Mouse (Mus musculus): ENCODE measurements at regions not wholly inside any gene's neighbourhood (a gene's known extent, or its start where the extent isn't known, plus 50 kb on each side); places are given as distances from the start of the nearest gene placed in this dataset.

DNA sequence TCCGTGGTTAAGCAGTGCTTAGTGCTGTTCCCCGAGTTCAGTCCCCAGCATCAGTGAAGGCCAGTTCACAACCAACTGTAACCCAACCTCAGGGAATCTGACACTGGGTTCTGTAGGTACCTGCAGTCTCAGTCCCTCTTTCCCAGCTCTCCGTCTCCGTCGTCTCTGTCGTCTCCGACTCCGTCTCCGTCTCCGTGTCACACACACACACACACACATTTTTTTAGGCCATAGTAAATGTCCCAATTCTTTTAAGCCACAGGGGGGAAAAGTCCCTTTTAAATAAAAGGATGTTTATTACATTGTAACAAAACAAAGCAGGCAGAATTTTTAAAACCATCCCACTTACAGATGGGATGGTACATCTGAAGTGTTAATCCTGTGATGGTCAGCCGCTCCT is 145.3 kb downstream of the Nufip1 start:
- WGBS (ENCODE audit: insufficient replicate concordance), result 78% methylated on average over 11 of the region's 11 CpGs
- ATAC-seq (ENCODE audit: insufficient read depth) (no peak), DNase-seq (ENCODE audit: low read depth in 3 of 3, low spot score in 3 of 3) (no peak)
- H3K36me3 ChIP-seq (replicated peaks; ENCODE audit: control insufficient read depth, insufficient read depth, low read depth), result no peaks in the 10 kb centered on the region
- no peaks in the 10 kb centered on the region for H3K4me1 ChIP-seq (replicated peaks; ENCODE audit: control insufficient read depth in 2 of 2, insufficient read depth in 2 of 2, low read length in 1 of 2)
- no peak overlapping the region for H3K4me2 ChIP-seq (ENCODE audit: low read depth)
- no peak overlapping the region for H3K4me3 ChIP-seq (ENCODE audit: insufficient read depth in 1 of 2, low read depth in 2 of 2, low read length in 2 of 2)
- no peak overlapping the region for H3K27ac ChIP-seq
- no peak for TF ChIP-seq CTCF (IDR thresholded peaks at IDR 0.05; ENCODE audit: low read depth)
- no peak for TF ChIP-seq EP300 (IDR thresholded peaks at IDR 0.05; ENCODE audit: low read depth)
- no peaks in the 10 kb centered on the region for H3K27me3 ChIP-seq (ENCODE audit: control insufficient read depth, insufficient read depth, low read length)
- H3K9ac ChIP-seq (replicated peaks), result no peak overlapping the region
- no peaks in the 10 kb centered on the region for H3K9me3 ChIP-seq (ENCODE audit: control insufficient read depth, low read length)

DNA sequence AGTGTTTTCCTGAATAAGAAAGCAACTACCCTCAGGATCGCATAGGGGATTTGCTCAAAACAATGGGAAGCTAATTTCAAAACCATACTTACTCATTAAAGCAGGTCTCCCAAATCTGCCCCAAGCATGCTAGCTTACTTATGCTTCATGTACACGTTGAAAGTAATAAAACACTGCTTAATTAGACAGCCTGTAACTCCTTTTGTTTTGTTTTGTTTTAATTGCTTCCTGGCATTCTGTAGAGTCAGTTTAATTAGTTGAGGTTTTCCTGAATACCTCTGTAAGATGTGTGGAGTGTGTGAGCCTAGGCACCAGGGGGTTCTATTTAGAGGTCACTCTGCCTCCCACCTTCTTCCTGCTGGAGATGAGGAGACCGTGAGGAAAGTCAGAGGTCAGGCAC is 147.9 kb downstream of the Nufip1 start:
- no peaks in the 10 kb centered on the region for H3K9me3 ChIP-seq (ENCODE audit: control insufficient read depth, low read length)
- no peak for ATAC-seq (ENCODE audit: insufficient read depth)
- H3K9ac ChIP-seq (replicated peaks), result no peak overlapping the region
- H3K4me1 ChIP-seq (replicated peaks; ENCODE audit: control insufficient read depth in 2 of 2, insufficient read depth in 2 of 2, low read length in 1 of 2), result no peaks in the 10 kb centered on the region
- DNase-seq (ENCODE audit: low read depth in 3 of 3, low spot score in 3 of 3), result no peak
- no peak overlapping the region for H3K27ac ChIP-seq
- WGBS (ENCODE audit: insufficient replicate concordance), result 25% methylated on average over 3 of the region's 3 CpGs
- TF ChIP-seq CTCF (IDR thresholded peaks at IDR 0.05; ENCODE audit: low read depth) (no peak), EP300 (IDR thresholded peaks at IDR 0.05; ENCODE audit: low read depth) (no peak)
- no peaks in the 10 kb centered on the region for H3K27me3 ChIP-seq (ENCODE audit: control insufficient read depth, insufficient read depth, low read length)
- no peak overlapping the region for H3K4me3 ChIP-seq (ENCODE audit: insufficient read depth in 1 of 2, low read depth in 2 of 2, low read length in 2 of 2)
- no peak overlapping the region for H3K4me2 ChIP-seq (ENCODE audit: low read depth)
- no peaks in the 10 kb centered on the region for H3K36me3 ChIP-seq (replicated peaks; ENCODE audit: control insufficient read depth, insufficient read depth, low read depth)

DNA sequence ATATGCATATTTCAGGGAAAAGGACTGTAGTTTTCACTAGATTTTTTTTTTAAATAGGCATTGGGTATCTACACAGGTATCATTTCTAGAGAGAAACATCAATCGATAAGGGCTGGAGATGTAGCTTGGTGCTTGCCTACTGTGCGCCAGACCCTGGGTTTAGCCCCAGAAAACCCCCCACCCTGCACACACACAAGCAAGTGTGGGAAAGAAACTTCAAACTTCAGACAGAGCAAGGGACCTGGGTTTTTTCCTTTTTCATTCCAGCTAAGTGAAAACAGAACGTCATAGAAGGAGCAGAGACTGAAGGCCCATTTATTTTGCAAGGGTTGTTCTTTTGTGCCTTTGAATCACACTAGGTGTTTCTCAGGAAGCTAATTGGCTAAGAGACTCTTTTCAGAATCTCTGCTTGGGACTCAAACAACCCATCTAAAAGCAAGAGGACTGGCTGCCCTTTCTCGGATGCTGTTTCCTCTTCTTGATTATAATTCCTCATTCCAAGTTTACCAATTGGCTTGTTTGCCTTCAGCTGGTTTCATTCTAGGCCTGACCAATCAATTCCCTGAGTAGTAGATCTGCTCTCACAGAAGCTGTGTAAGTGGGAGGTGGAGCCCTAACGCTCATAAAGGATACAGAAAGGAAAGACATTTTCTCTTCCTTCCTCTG is 150.1 kb downstream of the Nufip1 start:
- H3K4me3 ChIP-seq (ENCODE audit: insufficient read depth in 1 of 2, low read depth in 2 of 2, low read length in 2 of 2), result no peak overlapping the region
- no peaks in the 10 kb centered on the region for H3K27me3 ChIP-seq (ENCODE audit: control insufficient read depth, insufficient read depth, low read length)
- no peak overlapping the region for H3K9ac ChIP-seq (replicated peaks)
- ATAC-seq (ENCODE audit: insufficient read depth) (no peak), DNase-seq (ENCODE audit: low read depth in 3 of 3, low spot score in 3 of 3) (no peak)
- H3K9me3 ChIP-seq (ENCODE audit: control insufficient read depth, low read length), result no peaks in the 10 kb centered on the region
- H3K4me2 ChIP-seq (ENCODE audit: low read depth), result no peak overlapping the region
- no peaks in the 10 kb centered on the region for H3K4me1 ChIP-seq (replicated peaks; ENCODE audit: control insufficient read depth in 2 of 2, insufficient read depth in 2 of 2, low read length in 1 of 2)
- no peak for TF ChIP-seq EP300 (IDR thresholded peaks at IDR 0.05; ENCODE audit: low read depth)
- no peak for TF ChIP-seq CTCF (IDR thresholded peaks at IDR 0.05; ENCODE audit: low read depth)
- WGBS (ENCODE audit: insufficient replicate concordance), result 53% methylated on average over 5 of the region's 5 CpGs
- H3K27ac ChIP-seq, result no peak overlapping the region
- H3K36me3 ChIP-seq (replicated peaks; ENCODE audit: control insufficient read depth, insufficient read depth, low read depth), result no peaks in the 10 kb centered on the region

DNA sequence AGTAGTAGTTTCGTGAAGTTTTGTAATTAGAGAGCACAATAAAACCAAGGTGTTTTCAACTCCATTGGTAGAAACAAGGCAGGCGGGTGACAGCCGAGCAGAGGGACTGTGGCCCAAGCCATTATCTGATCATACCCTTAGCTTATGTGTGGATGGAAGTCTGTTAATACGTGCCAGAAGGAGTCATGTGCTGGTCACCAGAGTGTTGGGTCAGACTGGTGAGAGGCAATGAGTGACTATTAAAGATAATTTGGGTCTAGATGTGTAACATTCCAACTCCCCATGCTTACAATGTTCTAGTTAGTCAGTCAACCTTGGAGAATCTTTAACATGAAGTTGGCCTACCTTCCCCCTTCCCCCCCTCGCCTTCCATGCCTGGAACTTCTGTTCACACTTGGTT is 151.1 kb upstream of the Tsc22d1 start:
- H3K27ac ChIP-seq, result no peak overlapping the region
- no peaks in the 10 kb centered on the region for H3K9me3 ChIP-seq (ENCODE audit: control insufficient read depth, low read length)
- 69% methylated on average over 5 of the region's 5 CpGs for WGBS (ENCODE audit: insufficient replicate concordance)
- TF ChIP-seq CTCF (IDR thresholded peaks at IDR 0.05; ENCODE audit: low read depth) (no peak), EP300 (IDR thresholded peaks at IDR 0.05; ENCODE audit: low read depth) (no peak)
- no peaks in the 10 kb centered on the region for H3K36me3 ChIP-seq (replicated peaks; ENCODE audit: control insufficient read depth, insufficient read depth, low read depth)
- no peak overlapping the region for H3K9ac ChIP-seq (replicated peaks)
- no peak overlapping the region for H3K4me2 ChIP-seq (ENCODE audit: low read depth)
- no peaks in the 10 kb centered on the region for H3K4me1 ChIP-seq (replicated peaks; ENCODE audit: control insufficient read depth in 2 of 2, insufficient read depth in 2 of 2, low read length in 1 of 2)
- no peaks in the 10 kb centered on the region for H3K27me3 ChIP-seq (ENCODE audit: control insufficient read depth, insufficient read depth, low read length)
- no peak overlapping the region for H3K4me3 ChIP-seq (ENCODE audit: insufficient read depth in 1 of 2, low read depth in 2 of 2, low read length in 2 of 2)
- DNase-seq (ENCODE audit: low read depth in 3 of 3, low spot score in 3 of 3), result no peak
- no peak for ATAC-seq (ENCODE audit: insufficient read depth)

DNA sequence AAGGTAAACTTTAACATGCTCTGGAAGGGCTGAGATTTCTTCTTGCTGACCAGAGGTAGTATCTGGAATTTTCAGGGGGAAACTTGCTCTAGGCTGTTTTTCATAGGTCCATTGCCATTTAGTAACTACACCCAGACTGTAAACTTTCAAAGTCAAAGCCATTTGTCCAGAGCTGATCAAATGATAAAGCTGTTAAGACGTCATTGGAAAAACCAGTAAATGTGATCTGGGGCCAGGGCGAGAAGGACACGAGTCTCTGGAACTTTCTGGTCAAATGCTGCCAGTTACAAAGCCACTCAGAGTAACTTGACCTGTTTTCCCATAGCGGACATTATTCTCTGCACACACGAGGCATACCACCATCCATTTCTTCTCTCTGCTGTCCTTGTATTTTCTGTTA is 148.9 kb upstream of the Tsc22d1 start:
- Histone ChIP-seq H3K27ac (no peak overlapping the region), H3K9ac (replicated peaks) (no peak overlapping the region), H3K9me3 (ENCODE audit: control insufficient read depth, low read length) (no peaks in the 10 kb centered on the region), H3K4me3 (ENCODE audit: insufficient read depth in 1 of 2, low read depth in 2 of 2, low read length in 2 of 2) (no peak overlapping the region), H3K4me1 (replicated peaks; ENCODE audit: control insufficient read depth in 2 of 2, insufficient read depth in 2 of 2, low read length in 1 of 2) (no peaks in the 10 kb centered on the region), H3K4me2 (ENCODE audit: low read depth) (no peak overlapping the region), H3K27me3 (ENCODE audit: control insufficient read depth, insufficient read depth, low read length) (no peaks in the 10 kb centered on the region), H3K36me3 (replicated peaks; ENCODE audit: control insufficient read depth, insufficient read depth, low read depth) (no peaks in the 10 kb centered on the region)
- ATAC-seq (ENCODE audit: insufficient read depth) (no peak), DNase-seq (ENCODE audit: low read depth in 3 of 3, low spot score in 3 of 3) (no peak)
- TF ChIP-seq CTCF (IDR thresholded peaks at IDR 0.05; ENCODE audit: low read depth) (no peak), EP300 (IDR thresholded peaks at IDR 0.05; ENCODE audit: low read depth) (no peak)
- WGBS (ENCODE audit: insufficient replicate concordance), result 77% methylated on average over 5 of the region's 5 CpGs

All from liver, embryonic 14.5 days (tissue).